Mouse (Mus musculus) hindlimb bud, embryonic 11.5 days (tissue): ENCODE data around the gene Olfr829.
"Not testable (repeated sequence)": the region's sequence is repeated elsewhere in the genome, so short reads cannot be mapped to it uniquely, and the experiment has no call there.

ENCODE experiments used
- DNase-seq: peaks from one replicate; pipeline ENCODE4 v3.0.0-alpha.2; 2012; ENCODE audit warnings: low read depth, low spot score; ENCODE audit errors: extremely low spot score

The Olfr829 gene

DNA sequence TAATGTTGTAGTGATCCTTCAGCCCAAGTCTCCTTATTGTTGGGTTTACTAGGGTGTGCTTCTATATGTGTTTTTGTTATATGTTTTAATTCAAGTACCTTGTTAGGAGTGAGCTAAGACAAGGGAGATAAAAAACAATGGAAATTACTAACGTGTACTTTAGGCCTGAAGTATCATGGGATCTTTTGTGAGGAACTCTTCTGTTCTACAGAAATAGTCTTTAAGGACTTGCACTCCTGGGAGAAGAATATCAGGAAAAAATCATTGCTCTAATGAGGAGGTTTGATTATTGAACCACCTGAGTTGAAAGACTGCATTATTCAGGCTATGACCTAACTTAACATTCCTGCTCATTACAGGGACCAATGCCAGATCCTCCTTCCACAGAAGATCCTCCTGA is at the start of gene Olfr829:
Gene Olfr829 (plus strand): TSS at position 301 of the 400 bp plus-strand sequence.
- no peak for DNase-seq

DNA sequence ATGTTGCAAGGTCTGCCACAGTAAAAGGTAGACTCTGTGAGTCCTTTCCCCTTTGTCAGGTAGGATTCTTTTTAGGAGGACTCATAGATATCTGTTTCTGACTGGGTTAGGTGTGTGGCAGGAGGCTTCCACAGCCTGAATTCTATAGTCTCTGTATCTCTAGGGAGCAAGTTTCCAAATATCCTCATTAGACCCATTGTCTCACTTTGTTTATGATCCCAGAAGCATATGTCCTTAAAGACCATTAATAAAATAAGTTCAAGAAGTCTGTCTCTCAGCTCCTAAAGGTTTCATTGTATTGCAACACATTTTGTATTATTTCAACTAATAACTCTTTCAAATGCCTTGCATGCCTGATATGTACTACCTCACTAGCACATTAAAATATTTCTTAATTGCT is 35.3 kb upstream of the Olfr829 start, which contains the start of gene Olfr828:
Gene Olfr828 (minus strand): TSS at position 101 of the 400 bp plus-strand sequence.
- no peak for DNase-seq

DNA sequence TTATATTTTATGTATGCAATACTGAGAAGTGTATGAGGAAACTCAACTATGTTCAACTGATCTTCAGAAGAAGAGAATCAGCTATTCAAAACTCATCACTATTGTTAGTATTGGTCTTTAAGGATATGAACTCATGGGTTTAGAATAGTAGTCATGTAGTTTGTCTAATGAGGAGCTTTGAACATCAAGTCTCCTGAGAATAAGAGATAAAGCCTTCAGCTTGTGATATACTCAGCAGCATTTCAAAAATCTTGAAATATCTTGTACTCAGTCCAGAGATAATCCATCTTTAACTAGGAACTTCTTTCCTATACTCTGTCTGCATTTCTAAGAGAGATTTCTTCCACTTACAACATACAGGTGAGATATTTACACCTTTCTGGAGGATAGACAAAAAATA is 19.7 kb downstream of the Olfr829 start, which contains the start of gene Olfr830:
Gene Olfr830 (plus strand): TSS at position 301 of the 400 bp plus-strand sequence.
- DNase-seq = no peak

DNA sequence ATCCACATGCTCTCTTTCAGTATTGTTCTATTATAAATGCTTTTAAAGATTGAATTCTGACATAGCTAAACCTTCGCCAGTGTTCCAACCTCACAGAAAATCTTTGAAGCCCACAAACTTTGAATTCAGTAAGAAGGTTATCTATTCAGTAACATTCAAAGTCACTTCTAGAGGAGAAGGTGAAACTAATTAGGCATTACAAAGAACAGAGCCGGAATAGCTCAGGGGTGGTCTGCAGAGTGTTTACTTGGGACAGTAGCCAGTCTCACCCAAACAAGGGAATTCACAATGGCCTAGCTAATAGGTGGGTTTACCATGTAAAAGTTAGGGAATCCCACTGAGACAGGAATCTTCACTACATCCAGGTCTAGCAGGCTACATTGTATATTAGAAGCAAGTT is 53.0 kb downstream of the Olfr829 start:
- DNase-seq = not testable (repeated sequence)
